Mouse (Mus musculus) CH12.LX (cell line): ENCODE results near the gene Iqch. TPM values are rescaled to one million over a fixed set of nuclear protein-coding genes. Genes with fewer than 3 reads are reported as not detected.

ENCODE experiments used
- DNase-seq: peaks from one replicate; pipeline ENCODE4 v3.0.0-alpha.2; 2013; ENCODE audit errors: extremely low read depth
- H3K27ac ChIP-seq: 2 replicates; pipeline ENCODE4 v1.5.1; 2012; ENCODE audit warnings: low read depth, mild to moderate bottlenecking, control low read depth, moderate library complexity; ENCODE audit not compliant: insufficient read depth
- H3K27me3 ChIP-seq: replicated peaks from 2 replicates; pipeline ENCODE3; 2012; ENCODE audit warnings: inconsistent platforms
- H3K36me3 ChIP-seq, 2 experiments: replicated peaks in 1 of 2; 2 replicates each; pipeline versions ENCODE3 to v1.6.1; 2012; ENCODE audit warnings: inconsistent platforms in 1 of 2, low read length in 1 of 2, mild to moderate bottlenecking in 1 of 2, mixed read lengths in 1 of 2, moderate library complexity in 1 of 2; ENCODE audit not compliant: control insufficient read depth in 1 of 2, insufficient read depth in 1 of 2
- H3K4me1 ChIP-seq, 2 experiments: 2 replicates each; pipeline ENCODE4 v1.6.1; 2012; ENCODE audit warnings: inconsistent platforms in 1 of 2, moderate library complexity in 1 of 2; ENCODE audit not compliant: insufficient read depth in 2 of 2, control insufficient read depth in 1 of 2
- H3K4me2 ChIP-seq: 2 replicates; pipeline ENCODE4 v1.6.1; 2012; ENCODE audit warnings: low read depth, mild to moderate bottlenecking, control low read depth; ENCODE audit not compliant: poor library complexity, insufficient read depth, severe bottlenecking
- H3K4me3 ChIP-seq, 3 experiments: fragments of 150-350 bp in 1 of 3; sonication (generic) in 1 of 3; replicated peaks in 1 of 3; 2 replicates each; pipeline versions ENCODE3 to v1.5.1; 2011 to 2012; ENCODE audit warnings: low read depth in 2 of 3, low read length in 2 of 3, mild to moderate bottlenecking in 2 of 3, moderate library complexity in 2 of 3, control low read depth in 1 of 3, improper control_type of control experiment in 1 of 3, inconsistent platforms in 1 of 3, mixed read lengths in 1 of 3; ENCODE audit not compliant: poor library complexity in 1 of 3
- H3K79me2 ChIP-seq: replicated peaks from 2 replicates; pipeline ENCODE4 v1.6.1; 2012; ENCODE audit warnings: mild to moderate bottlenecking, moderate library complexity; ENCODE audit not compliant: control insufficient read depth, poor library complexity, insufficient read depth, severe bottlenecking; ENCODE audit errors: extremely low read depth
- H3K9ac ChIP-seq: 2 replicates; pipeline ENCODE4 v1.6.1; 2012; ENCODE audit warnings: low read depth, mild to moderate bottlenecking, control low read depth, moderate library complexity; ENCODE audit not compliant: insufficient read depth
- H3K9me3 ChIP-seq: replicated peaks from 2 replicates; pipeline ENCODE3; 2012; ENCODE audit warnings: low read length, inconsistent platforms, mixed read lengths
- CHD1 ChIP-seq: IDR thresholded peaks from 2 replicates; pipeline ENCODE4 v1.6.1; 2012; ENCODE audit warnings: low read depth, low read length, improper control_type of control experiment, inconsistent platforms
- ELF1 ChIP-seq: IDR thresholded peaks from 2 replicates; pipeline ENCODE4 v1.6.1; 2014; ENCODE audit warnings: low read depth, mild to moderate bottlenecking, inconsistent platforms, low read length, improper control_type of control experiment
- EP300 ChIP-seq: IDR thresholded peaks from 2 replicates; pipeline ENCODE4 v1.6.1; 2011; ENCODE audit warnings: low read length, improper control_type of control experiment
- ETS1 ChIP-seq: conservative IDR thresholded peaks from 2 replicates; pipeline ENCODE4 v1.6.1; 2012; ENCODE audit warnings: low read depth, mild to moderate bottlenecking, inconsistent platforms, low read length, improper control_type of control experiment, moderate library complexity
- HCFC1 ChIP-seq: IDR thresholded peaks from 2 replicates; pipeline ENCODE4 v1.6.1; 2012; ENCODE audit warnings: low read depth, mild to moderate bottlenecking, inconsistent platforms, low read length, improper control_type of control experiment
- JUND ChIP-seq: conservative IDR thresholded peaks from 2 replicates; pipeline ENCODE4 v1.6.1; 2011; ENCODE audit warnings: low read depth, low read length, improper control_type of control experiment
- MAFK ChIP-seq: IDR thresholded peaks from 2 replicates; pipeline ENCODE4 v1.6.1; 2011; ENCODE audit warnings: low read length, improper control_type of control experiment; ENCODE audit not compliant: insufficient replicate concordance
- MAX ChIP-seq: IDR thresholded peaks from 2 replicates; pipeline ENCODE4 v1.6.1; 2011; ENCODE audit warnings: low read length, improper control_type of control experiment
- MAZ ChIP-seq: IDR thresholded peaks from 2 replicates; pipeline ENCODE4 v1.6.1; 2012; ENCODE audit warnings: low read depth, mild to moderate bottlenecking, inconsistent platforms, low read length, improper control_type of control experiment, moderate library complexity
- MEF2A ChIP-seq: IDR thresholded peaks from 2 replicates; pipeline ENCODE4 v1.6.1; 2014; ENCODE audit warnings: low read depth, mild to moderate bottlenecking, inconsistent platforms, low read length, improper control_type of control experiment, borderline replicate concordance
- MYC ChIP-seq: IDR thresholded peaks from 2 replicates; pipeline ENCODE4 v1.6.1; 2011; ENCODE audit warnings: low read depth, mild to moderate bottlenecking, improper control_type of control experiment, low read length
- PAX5 ChIP-seq: IDR thresholded peaks from 2 replicates; pipeline ENCODE4 v1.6.1; 2012; ENCODE audit warnings: low read length, inconsistent platforms, mixed read lengths
- POLR2A ChIP-seq: IDR thresholded peaks from 2 replicates; pipeline ENCODE4 v1.6.1; 2011; ENCODE audit warnings: low read depth, mild to moderate bottlenecking, improper control_type of control experiment, low read length
- RCOR1 ChIP-seq: conservative IDR thresholded peaks from 2 replicates; pipeline ENCODE4 v1.6.1; 2012; ENCODE audit warnings: low read depth, mild to moderate bottlenecking, inconsistent platforms, low read length, improper control_type of control experiment
- SIN3A ChIP-seq: IDR thresholded peaks from 2 replicates; pipeline ENCODE4 v1.6.1; 2012; ENCODE audit warnings: low read length, improper control_type of control experiment, inconsistent platforms
- SMC3 ChIP-seq: IDR thresholded peaks from 2 replicates; pipeline ENCODE4 v1.6.1; 2011; ENCODE audit warnings: low read depth, low read length, improper control_type of control experiment
- TBP ChIP-seq: conservative IDR thresholded peaks from 2 replicates; pipeline ENCODE4 v1.6.1; 2011; ENCODE audit warnings: low read depth, low read length, improper control_type of control experiment
- TCF12 ChIP-seq: IDR thresholded peaks from 2 replicates; pipeline ENCODE4 v1.6.1; 2014; ENCODE audit warnings: low read depth, mild to moderate bottlenecking, inconsistent platforms, low read length, improper control_type of control experiment
- USF1 ChIP-seq: IDR thresholded peaks from 2 replicates; pipeline ENCODE4 v1.6.1; 2014; ENCODE audit warnings: low read depth, mild to moderate bottlenecking, inconsistent platforms, low read length, improper control_type of control experiment
- USF2 ChIP-seq: conservative IDR thresholded peaks from 2 replicates; pipeline ENCODE4 v1.6.1; 2011; ENCODE audit warnings: low read depth, low read length, improper control_type of control experiment
- ZC3H11A ChIP-seq: IDR thresholded peaks from 2 replicates; pipeline ENCODE4 v1.6.1; 2012; ENCODE audit warnings: low read depth, mild to moderate bottlenecking, inconsistent platforms, low read length, improper control_type of control experiment
- ZKSCAN1 ChIP-seq: IDR thresholded peaks from 2 replicates; pipeline ENCODE4 v1.6.1; 2012; ENCODE audit warnings: low read depth, inconsistent platforms, low read length, improper control_type of control experiment, borderline replicate concordance
- ZMIZ1 ChIP-seq: IDR thresholded peaks from 2 replicates; pipeline ENCODE4 v1.6.1; 2012; ENCODE audit warnings: low read depth, mild to moderate bottlenecking, inconsistent platforms, low read length, improper control_type of control experiment
- ZNF384 ChIP-seq: IDR thresholded peaks from 2 replicates; pipeline ENCODE4 v1.6.1; 2012; ENCODE audit warnings: low read depth, low read length, improper control_type of control experiment, inconsistent platforms
- dilution Hi-C: fragments of 300-500 bp; cut with MboI; formaldehyde crosslinking; loops from 2 replicates; pipeline ENCODE4 v1.14.3; 2020; ENCODE audit warnings: low sequenced_read_pairs; ENCODE audit not compliant: extremely low pct_unique_long_range_greater_than_20kb, extremely low pct_ligation_motif_present
- in situ Hi-C: fragments of 300-500 bp; cut with MboI; formaldehyde crosslinking; loops from 3 replicates; pipeline ENCODE4 v1.14.3; 2019; ENCODE audit warnings: low sequenced_read_pairs, low pct_ligation_motif_present, low pct_unique_long_range_greater_than_20kb, mixed read lengths
- polyA plus RNA-seq: library from polyadenylated mRNA; unstranded; fragments of >175 nt; gene quantifications from 2 replicates; pipeline ENCODE4 v1.2.1, GENCODE M21; 2012; ENCODE audit warnings: low read depth; ENCODE audit not compliant: insufficient read length
- total RNA-seq, 2 experiments: library from RNA; depleted of rRNA; stranded (reverse); fragments of 300-350 nt in 1 of 2; fragments of >200 nt in 1 of 2; gene quantifications; 2 replicates each; pipeline ENCODE4 v1.2.3; 2012 to 2014

Gene Iqch
- total and polyA plus RNA-seq, 3 experiments: 0.04 to 0.21 (median 0.15) TPM

- DNase-seq: no peak
- no peak overlapping the region for H3K9ac ChIP-seq
- TF ChIP-seq ZC3H11A (no peak), ZMIZ1 (no peak), USF1 (no peak), POLR2A (no peak), RCOR1 (no peak), TCF12 (no peak)
- TF ChIP-seq, all 38 proteins: peak for 0
- H3K4me3 ChIP-seq: no peak overlapping the region
- H3K36me3 ChIP-seq: peaks cover 0 to 3% of the 10 kb centered on the region in 2 experiments
- H3K4me2 ChIP-seq: no peak overlapping the region
- dilution Hi-C loops: no loop called here
- in situ Hi-C loops: loop anchor here (25.0 kb wide), 1 partner anchor 579 kb away; the partner anchor contains the start of gene Fem1b
- peaks cover 2 to 9% of the 10 kb centered on the region in 2 experiments; a peak in 2 of 4 replicates for H3K4me1 ChIP-seq
- H3K9me3 ChIP-seq: no peaks in the 10 kb centered on the region
- no peaks in the 10 kb centered on the region for H3K27me3 ChIP-seq
- H3K27ac ChIP-seq: no peak overlapping the region
- H3K79me2 ChIP-seq: no peaks in the 10 kb centered on the region; the same call in 1 of the 2 replicates
These were observed 211.0 kb downstream of the Iqch start for GRCm38 (mm10) chr9:63391307-63391706.

GRCm38 (mm10) chr9:63382761-63383160 lies 219.5 kb downstream of the Iqch start:
- Histone ChIP-seq H3K4me1 (peaks cover 2 to 13% of the 10 kb centered on the region in 2 experiments; a peak in 2 of 4 replicates), H3K9me3 (no peaks in the 10 kb centered on the region), H3K36me3 (no peaks in the 10 kb centered on the region), H3K9ac (no peak overlapping the region), H3K27ac (no peak overlapping the region)
- dilution Hi-C loops: no loop called here
- TF ChIP-seq MEF2A (no peak), JUND (no peak), MAX (no peak), ZMIZ1 (no peak), ELF1 (no peak), SMC3 (no peak), MAZ (no peak), CHD1 (no peak), USF2 (no peak), ETS1 (no peak), MAFK (no peak), ZNF384 (no peak), HCFC1 (no peak), TBP (no peak), ZKSCAN1 (no peak), MYC (no peak), SIN3A (no peak), EP300 (no peak), USF1 (no peak), PAX5 (no peak)
- TF ChIP-seq, all 38 proteins: peak for 0
- H3K79me2 ChIP-seq: no peaks in the 10 kb centered on the region
- H3K27me3 ChIP-seq: no peaks in the 10 kb centered on the region
- no peak for DNase-seq
- H3K4me3 ChIP-seq: no peak overlapping the region
- in situ Hi-C loops: loop anchor here (25.0 kb wide), 1 partner anchor 570 kb away; the partner anchor contains the start of gene Fem1b
- no peak overlapping the region for H3K4me2 ChIP-seq
